Mouse (Mus musculus): ENCODE measurements around the gene Gm20388. TPM values are rescaled to one million over a fixed set of nuclear protein-coding genes. Genes with fewer than 3 reads are reported as not detected.

Gene Gm20388
- total RNA-seq, 2 experiments from 2014 or later = 8.8 TPM

GRCm38 (mm10) chr8:121985673-121986072, 2075.0 kb downstream of the Gm20388 start:
- no peak for DNase-seq (ENCODE audit: extremely low spot score in 1 of 2, low spot score in 1 of 2)

GRCm38 (mm10) chr8:121987892-121988291, 2077.3 kb downstream of the Gm20388 start:
- DNase-seq (ENCODE audit: extremely low spot score in 1 of 2, low spot score in 1 of 2) = no peak

GRCm38 (mm10) chr8:121990506-121991255, 2080.0 kb downstream of the Gm20388 start:
- DNase-seq (ENCODE audit: extremely low spot score in 1 of 2, low spot score in 1 of 2) = no peak

- no peak for DNase-seq (ENCODE audit: extremely low spot score in 1 of 2, low spot score in 1 of 2)
These were observed 2081.0 kb downstream of the Gm20388 start for GRCm38 (mm10) chr8:121991611-121992010.

GRCm38 (mm10) chr8:121992911-121993310, 2082.3 kb downstream of the Gm20388 start:
- no peak for DNase-seq (ENCODE audit: extremely low spot score in 1 of 2, low spot score in 1 of 2)

GRCm38 (mm10) chr8:121995112-121995511, 2084.5 kb downstream of the Gm20388 start:
- no peak for DNase-seq (ENCODE audit: extremely low spot score in 1 of 2, low spot score in 1 of 2)

GRCm38 (mm10) chr8:121995895-121996294, 2085.3 kb downstream of the Gm20388 start:
- DNase-seq (ENCODE audit: extremely low spot score in 1 of 2, low spot score in 1 of 2) = no peak

- DNase-seq (ENCODE audit: extremely low spot score in 1 of 2, low spot score in 1 of 2) = no peak
These were observed 2088.0 kb downstream of the Gm20388 start for GRCm38 (mm10) chr8:121998631-121999030.

- DNase-seq (ENCODE audit: extremely low spot score in 1 of 2, low spot score in 1 of 2) = no peak
These were observed 2088.6 kb downstream of the Gm20388 start for GRCm38 (mm10) chr8:121999211-121999610.

- no peak for DNase-seq (ENCODE audit: extremely low spot score in 1 of 2, low spot score in 1 of 2)
These were observed 2090.9 kb downstream of the Gm20388 start for GRCm38 (mm10) chr8:122001339-122002115.

- no peak for DNase-seq (ENCODE audit: extremely low spot score in 1 of 2, low spot score in 1 of 2)
These were observed 2093.0 kb downstream of the Gm20388 start for GRCm38 (mm10) chr8:122003646-122004045.

- DNase-seq (ENCODE audit: extremely low spot score in 1 of 2, low spot score in 1 of 2) = no peak
These were observed 2093.5 kb downstream of the Gm20388 start for GRCm38 (mm10) chr8:122004131-122004530.

- DNase-seq (ENCODE audit: extremely low spot score in 1 of 2, low spot score in 1 of 2) = no peak
These were observed 2095.0 kb downstream of the Gm20388 start for GRCm38 (mm10) chr8:122005422-122006204.

GRCm38 (mm10) chr8:122006688-122007484, 2096.2 kb downstream of the Gm20388 start:
- DNase-seq (ENCODE audit: extremely low spot score in 1 of 2, low spot score in 1 of 2) = peak in 1 of 2 experiments; percentile 42

GRCm38 (mm10) chr8:122008395-122008794, 2097.8 kb downstream of the Gm20388 start:
- no peak for DNase-seq (ENCODE audit: extremely low spot score in 1 of 2, low spot score in 1 of 2)

- no peak for DNase-seq (ENCODE audit: extremely low spot score in 1 of 2, low spot score in 1 of 2)
These were observed 2100.0 kb downstream of the Gm20388 start for GRCm38 (mm10) chr8:122010638-122011037.

GRCm38 (mm10) chr8:122011066-122011588, 2100.5 kb downstream of the Gm20388 start:
- no peak for DNase-seq (ENCODE audit: extremely low spot score in 1 of 2, low spot score in 1 of 2)

GRCm38 (mm10) chr8:122014606-122015005, 2104.0 kb downstream of the Gm20388 start:
- no peak for DNase-seq (ENCODE audit: extremely low spot score in 1 of 2, low spot score in 1 of 2)

- DNase-seq (ENCODE audit: extremely low spot score in 1 of 2, low spot score in 1 of 2) = no peak
These were observed 2107.6 kb downstream of the Gm20388 start for GRCm38 (mm10) chr8:122018046-122018831.
